Mouse (Mus musculus): Measurements from ENCODE around the gene Zfp260. TPM values are rescaled to one million over a fixed set of nuclear protein-coding genes. Genes with fewer than 3 reads are reported as not detected.
A peak's percentile ranks its signal among the peaks of the same experiment; 100 is the strongest.

Gene Zfp260
- total RNA-seq, 1 experiment: 40.4 TPM

- in situ Hi-C loops (cut with MboI; ENCODE audit: low sequenced_read_pairs in 2 of 2, unreplicated experiment in 2 of 2): no loop called here
- DNase-seq (ENCODE audit: low read depth, low spot score): no peak
- H3K4me1 ChIP-seq (ENCODE audit: control insufficient read depth in 2 of 2, insufficient read depth in 2 of 2, low read length in 2 of 2, poor library complexity in 1 of 2): no peaks in the 10 kb centered on the region; a peak in 1 of 4 replicates
These were observed 34.2 kb upstream of the Zfp260 start for GRCm38 (mm10) chr7:30060341-30060740.

DNA sequence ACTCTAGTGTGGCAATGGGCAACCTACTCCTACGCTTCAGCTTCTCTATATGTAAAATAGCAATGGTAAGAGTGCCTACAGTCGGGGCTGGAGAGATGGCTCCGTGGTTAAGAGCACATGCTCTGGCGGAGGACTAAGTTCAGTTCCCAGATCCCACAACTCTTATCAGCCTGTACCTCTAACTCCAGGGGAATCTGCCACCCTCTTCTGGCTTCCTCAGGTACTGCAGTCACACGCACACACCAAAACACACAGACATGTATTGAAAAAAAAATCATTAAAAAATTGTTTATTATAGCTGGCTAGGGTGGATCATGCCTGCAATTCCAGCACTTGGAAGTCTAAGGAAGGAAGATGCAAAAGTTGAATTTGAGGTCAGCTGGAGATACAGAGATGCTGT is 32.1 kb upstream of the Zfp260 start:
- Histone ChIP-seq H3K27ac (ENCODE audit: insufficient read depth, low read depth, low read length, poor library complexity, severe bottlenecking) (no peak overlapping the region), H3K4me1 (ENCODE audit: control insufficient read depth in 2 of 2, insufficient read depth in 2 of 2, low read length in 2 of 2, poor library complexity in 1 of 2) (no peaks in the 10 kb centered on the region; a peak in 1 of 4 replicates), H3K4me3 (ENCODE audit: insufficient read depth in 1 of 2, low read depth in 1 of 2, low read length in 2 of 2, poor library complexity in 1 of 2, severe bottlenecking in 1 of 2) (no peak overlapping the region), H3K9me3 (ENCODE audit: control insufficient read depth, insufficient read depth, low read depth, low read length) (no peaks in the 10 kb centered on the region), H3K9ac (ENCODE audit: insufficient read depth, low read depth, low read length, poor library complexity, severe bottlenecking) (no peak overlapping the region), H3K36me3 (ENCODE audit: control insufficient read depth, insufficient read depth, low read length, poor library complexity, severe bottlenecking) (peaks cover 18% of the 10 kb centered on the region)
- in situ Hi-C loops (cut with MboI; ENCODE audit: low sequenced_read_pairs in 2 of 2, unreplicated experiment in 2 of 2): no loop called here
- DNase-seq (ENCODE audit: low read depth, low spot score): peak; percentile 60
- TF ChIP-seq ZC3H11A (IDR thresholded peaks at IDR 0.05; ENCODE audit: borderline replicate concordance, low read depth, low read length): peak; percentile 17; the same call in 1 of the 2 replicates
- no peak for TF ChIP-seq HCFC1 (IDR thresholded peaks at IDR 0.05; ENCODE audit: borderline replicate concordance, insufficient read depth, low read length)

More at GRCm38 (mm10) chr7:30060341-30060740, 34.2 kb upstream of the Zfp260 start:
- Histone ChIP-seq H3K4me3 (ENCODE audit: insufficient read depth in 1 of 2, low read depth in 1 of 2, low read length in 2 of 2, poor library complexity in 1 of 2, severe bottlenecking in 1 of 2) (no peak overlapping the region), H3K9ac (ENCODE audit: insufficient read depth, low read depth, low read length, poor library complexity, severe bottlenecking) (no peak overlapping the region), H3K27ac (ENCODE audit: insufficient read depth, low read depth, low read length, poor library complexity, severe bottlenecking) (no peak overlapping the region), H3K9me3 (ENCODE audit: control insufficient read depth, insufficient read depth, low read depth, low read length) (no peaks in the 10 kb centered on the region), H3K36me3 (ENCODE audit: control insufficient read depth, insufficient read depth, low read length, poor library complexity, severe bottlenecking) (peaks cover 27% of the 10 kb centered on the region)
- TF ChIP-seq MAFK (IDR thresholded peaks at IDR 0.05; ENCODE audit: insufficient read depth, low read depth, low read length): no peak
- no peak for TF ChIP-seq ZNF384 (IDR thresholded peaks at IDR 0.05; ENCODE audit: low read depth, low read length)
- TF ChIP-seq HCFC1 (IDR thresholded peaks at IDR 0.05; ENCODE audit: borderline replicate concordance, insufficient read depth, low read length): no peak
- TF ChIP-seq CHD2 (IDR thresholded peaks at IDR 0.05; ENCODE audit: low read depth, low read length): no peak
- no peak for TF ChIP-seq ZC3H11A (IDR thresholded peaks at IDR 0.05; ENCODE audit: borderline replicate concordance, low read depth, low read length)

DNA sequence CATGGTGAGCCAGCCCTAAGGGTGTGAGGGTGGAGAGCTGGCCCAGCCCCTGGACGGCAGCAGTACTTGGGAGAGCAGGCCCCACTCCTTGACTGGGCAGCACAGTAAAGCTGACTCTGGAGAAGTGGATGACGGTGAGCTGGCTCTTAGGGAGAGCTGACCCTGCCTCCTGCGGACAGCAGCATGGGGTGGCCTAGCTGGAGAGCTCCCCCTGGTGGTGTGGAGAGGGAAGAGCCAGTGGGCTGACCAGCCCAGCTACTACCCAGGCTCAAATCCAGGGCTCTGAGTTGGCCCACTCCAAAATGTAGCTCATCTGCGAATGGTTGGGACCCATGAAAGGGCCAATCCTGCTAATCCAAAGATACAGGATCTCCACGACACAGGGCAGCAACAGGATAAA is 30.0 kb upstream of the Zfp260 start:
- H3K4me3 ChIP-seq (ENCODE audit: insufficient read depth in 1 of 2, low read depth in 1 of 2, low read length in 2 of 2, poor library complexity in 1 of 2, severe bottlenecking in 1 of 2): no peak overlapping the region
- no peaks in the 10 kb centered on the region for H3K9me3 ChIP-seq (ENCODE audit: control insufficient read depth, insufficient read depth, low read depth, low read length)
- no peak for DNase-seq (ENCODE audit: low read depth, low spot score)
- H3K4me1 ChIP-seq (ENCODE audit: control insufficient read depth in 2 of 2, insufficient read depth in 2 of 2, low read length in 2 of 2, poor library complexity in 1 of 2): no peaks in the 10 kb centered on the region; a peak in 1 of 4 replicates
- no peak overlapping the region for H3K27ac ChIP-seq (ENCODE audit: insufficient read depth, low read depth, low read length, poor library complexity, severe bottlenecking)
- in situ Hi-C loops (cut with MboI; ENCODE audit: low sequenced_read_pairs in 2 of 2, unreplicated experiment in 2 of 2): no loop called here
- TF ChIP-seq CHD2 (IDR thresholded peaks at IDR 0.05; ENCODE audit: low read depth, low read length): no peak
- TF ChIP-seq MAFK (IDR thresholded peaks at IDR 0.05; ENCODE audit: insufficient read depth, low read depth, low read length): no peak
- TF ChIP-seq ZC3H11A (IDR thresholded peaks at IDR 0.05; ENCODE audit: borderline replicate concordance, low read depth, low read length): no peak
- TF ChIP-seq ZNF384 (IDR thresholded peaks at IDR 0.05; ENCODE audit: low read depth, low read length): no peak
- no peak for TF ChIP-seq HCFC1 (IDR thresholded peaks at IDR 0.05; ENCODE audit: borderline replicate concordance, insufficient read depth, low read length)
- H3K9ac ChIP-seq (ENCODE audit: insufficient read depth, low read depth, low read length, poor library complexity, severe bottlenecking): no peak overlapping the region
- H3K36me3 ChIP-seq (ENCODE audit: control insufficient read depth, insufficient read depth, low read length, poor library complexity, severe bottlenecking): peaks cover 15% of the 10 kb centered on the region

GRCm38 (mm10) chr7:30072146-30073028 is 22.2 kb upstream of the Zfp260 start, which contains the start of gene Zfp82:
Gene Zfp82 (minus strand): TSS chr7:30072900.
- TF ChIP-seq MAFK (IDR thresholded peaks at IDR 0.05; ENCODE audit: insufficient read depth, low read depth, low read length) (no peak), HCFC1 (IDR thresholded peaks at IDR 0.05; ENCODE audit: borderline replicate concordance, insufficient read depth, low read length) (no peak)
- DNase-seq (ENCODE audit: low read depth, low spot score): peak; percentile 72
- no peaks in the 10 kb centered on the region for H3K9me3 ChIP-seq (ENCODE audit: control insufficient read depth, insufficient read depth, low read depth, low read length)
- H3K36me3 ChIP-seq (ENCODE audit: control insufficient read depth, insufficient read depth, low read length, poor library complexity, severe bottlenecking): peaks cover 2% of the 10 kb centered on the region; the same call in 1 of the 2 replicates
- H3K4me1 ChIP-seq (ENCODE audit: control insufficient read depth in 2 of 2, insufficient read depth in 2 of 2, low read length in 2 of 2, poor library complexity in 1 of 2): no peaks in the 10 kb centered on the region
- in situ Hi-C loops (cut with MboI; ENCODE audit: low sequenced_read_pairs in 2 of 2, unreplicated experiment in 2 of 2): loop anchor here in 1 of 2 experiments (10.0 kb wide), 1 partner anchor 58 kb away; no protein-coding TSS in a partner anchor
- peak within 1 kb of the TSS; percentile 79 to 80 for H3K4me3 ChIP-seq (ENCODE audit: insufficient read depth in 1 of 2, low read depth in 1 of 2, low read length in 2 of 2, poor library complexity in 1 of 2, severe bottlenecking in 1 of 2)
- peak within 1 kb of the TSS; percentile 72 for H3K9ac ChIP-seq (ENCODE audit: insufficient read depth, low read depth, low read length, poor library complexity, severe bottlenecking)
- H3K27ac ChIP-seq (ENCODE audit: insufficient read depth, low read depth, low read length, poor library complexity, severe bottlenecking): peak within 1 kb of the TSS; percentile 22

All from ES-E14 (cell line).